Mouse (Mus musculus) G1E (cell line): ENCODE results near the gene Htra3.

Experiments
- CTCF ChIP-seq: IDR thresholded peaks from 2 replicates; pipeline ENCODE4 v1.5.1; 2012; ENCODE audit warnings: low read depth, low read length, inconsistent platforms, mixed read lengths
- GATA1 ChIP-seq: IDR thresholded peaks from 2 replicates; pipeline ENCODE4 v1.6.1; 2012; ENCODE audit warnings: borderline replicate concordance, low read length, inconsistent platforms, mixed read lengths
- TAL1 ChIP-seq: conservative IDR thresholded peaks from 2 replicates; pipeline ENCODE4 v1.6.1; 2012; ENCODE audit warnings: low read depth, low read length, inconsistent platforms, mixed read lengths

DNA sequence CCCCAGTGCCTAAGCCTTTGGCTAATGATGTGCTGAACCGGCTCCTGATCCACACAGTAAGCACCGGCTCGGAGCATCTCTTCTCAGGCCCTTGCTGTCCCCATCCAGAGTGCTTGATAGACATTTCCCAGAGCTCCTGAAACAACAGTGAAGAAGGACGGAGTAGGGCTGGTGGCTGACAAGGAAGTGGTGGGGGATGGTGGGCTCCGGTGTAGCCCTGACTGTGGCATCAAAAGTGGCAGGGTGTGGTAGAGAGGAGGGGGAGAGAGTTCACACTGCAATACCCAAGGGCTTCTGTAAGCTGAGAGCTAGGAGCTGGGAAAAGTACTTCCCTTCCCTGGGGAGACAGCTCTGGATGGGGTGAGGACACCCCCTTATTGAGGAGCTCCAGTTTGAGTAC, 47.8 kb downstream of the Htra3 start:
- no peak for TF ChIP-seq GATA1
- TF ChIP-seq CTCF, result no peak
- TF ChIP-seq TAL1, result no peak
